In genomic region chr5:48748613-48749012, GRCm38 (mm10) we compare ENCODE assay signal across 23 mouse cellular contexts.
"Had no signal": no experiment of that assay in that cellular context is flagged by ENCODE, and none has a peak within 500 bp of the region (broad histone marks: within the 10 kb centered on the region; RNA-seq: fewer than 3 reads in every experiment).

No protein-coding gene starts in this region.

- H3K9ac ChIP-seq: liver, embryonic 13.5 days; liver, embryonic 15.5 days; liver, postnatal 0 days; lung, embryonic 15.5 days; neural tube, embryonic 13.5 days; neural tube, embryonic 15.5 days had no signal

- H3K4me1 ChIP-seq: liver, embryonic 13.5 days; liver, embryonic 15.5 days; lung, embryonic 15.5 days; megakaryocyte, embryonic 14.5 days; neural tube, embryonic 13.5 days; neural tube, embryonic 15.5 days had no signal

- H3K4me2 ChIP-seq: liver, embryonic 13.5 days; liver, embryonic 15.5 days; lung, embryonic 15.5 days; midbrain, embryonic 11.5 days; neural tube, embryonic 13.5 days; neural tube, embryonic 15.5 days had no signal

- H3K9me3 ChIP-seq: liver, embryonic 13.5 days; liver, embryonic 15.5 days; lung, embryonic 15.5 days; neural tube, embryonic 13.5 days; neural tube, embryonic 15.5 days had no signal

- DNase-seq: liver, embryonic 13.5 days; liver, postnatal 0 days; lung, adult 2 months; lung, postnatal 14 days; lung, postnatal 36 days; retina, postnatal 1 day; right cerebral cortex, adult 18-20 months; right cerebral cortex, postnatal 25 days; right cerebral cortex, postnatal 4 days; spleen, adult 18-20 months; thymus, adult 18-20 months; thymus, postnatal 14 days; thymus, postnatal 36 days had no signal

- H3K36me3 ChIP-seq: liver, embryonic 13.5 days; liver, embryonic 15.5 days; lung, embryonic 15.5 days; neural tube, embryonic 13.5 days; neural tube, embryonic 15.5 days had no signal

- ATAC-seq: liver, postnatal 0 days; lung, postnatal 0 days; midbrain, embryonic 16.5 days had no signal

- H3K4me3 ChIP-seq: liver, embryonic 13.5 days; liver, embryonic 15.5 days; lung, embryonic 15.5 days; megakaryocyte, embryonic 14.5 days; myocyte; neural tube, embryonic 13.5 days; neural tube, embryonic 15.5 days had no signal

- H3K27ac ChIP-seq: liver, embryonic 13.5 days; liver, embryonic 15.5 days; lung, embryonic 15.5 days; macrophage; neural tube, embryonic 13.5 days; neural tube, embryonic 15.5 days had no signal

- H3K27me3 ChIP-seq: liver, embryonic 13.5 days; liver, embryonic 15.5 days; lung, embryonic 15.5 days; megakaryocyte, embryonic 14.5 days; neural tube, embryonic 13.5 days; neural tube, embryonic 15.5 days had no signal
